10 mouse cellular contexts compared by ENCODE assay signal in the genomic region with DNA sequence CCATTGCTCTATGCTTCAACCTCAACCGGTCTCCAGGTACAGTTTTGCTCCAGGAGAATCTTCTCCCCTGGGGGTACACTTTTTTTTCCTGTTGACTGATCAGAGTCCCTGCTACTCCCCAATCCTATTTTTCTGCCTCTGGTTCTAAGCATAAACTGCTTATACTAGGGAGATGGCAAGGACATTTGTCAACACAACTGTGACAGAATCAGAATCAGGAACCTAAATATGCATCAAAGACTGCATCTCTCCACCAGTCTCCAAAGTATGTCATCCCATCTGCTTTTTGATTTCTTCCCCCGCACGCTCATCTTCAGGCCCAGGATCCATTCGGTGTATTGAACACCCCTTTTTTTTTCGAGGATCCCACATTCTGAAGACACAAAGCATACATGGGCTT. TPM values are rescaled to one million over a fixed set of nuclear protein-coding genes. Genes with fewer than 3 reads are reported as not detected.
DNase-seq lines count a peak whose midpoint lies in the region; ATAC-seq and TF ChIP-seq lines count a peak whose summit lies in the region.
"Had no signal": no experiment of that assay in that cellular context is flagged by ENCODE, and none has a peak within 500 bp of the region (broad histone marks: within the 10 kb centered on the region; RNA-seq: fewer than 3 reads in every experiment).

No protein-coding gene starts in this region.

- peaks cover 20% of the 10 kb centered on the region for H3K4me1 ChIP-seq in E14TG2a.4 (replicated peaks; ENCODE audit: low read depth, low read length)
- H3K4me1 ChIP-seq in hindbrain, embryonic 10.5 days (replicated peaks) = peaks cover 31% of the 10 kb centered on the region
- peaks cover 20% of the 10 kb centered on the region for H3K4me1 ChIP-seq in midbrain, embryonic 12.5 days

- H3K4me2 ChIP-seq in midbrain, embryonic 12.5 days (replicated peaks) = peak overlapping the region; percentile 95

- no peak for DNase-seq in frontal cortex, postnatal 10 days (ENCODE audit: low spot score in 2 of 2)
- DNase-seq in hindbrain, embryonic 10.5 days (ENCODE audit: low spot score) = no peak
- no peak for DNase-seq in lung, postnatal 36 days
- DNase-seq in adrenal gland, postnatal 36 days = no peak
- no peak for DNase-seq in B cell, adult 2 months
- DNase-seq: kidney, adult 18-20 months had no signal

- no peaks in the 10 kb centered on the region for H3K36me3 ChIP-seq in E14TG2a.4 (ENCODE audit: insufficient read depth, low read length)
- no peaks in the 10 kb centered on the region for H3K36me3 ChIP-seq in hindbrain, embryonic 10.5 days
- H3K36me3 ChIP-seq in midbrain, embryonic 12.5 days = no peaks in the 10 kb centered on the region
- H3K36me3 ChIP-seq: heart, embryonic 15.5 days had no signal

- 37% methylated on average over 5 of the region's 5 CpGs for WGBS in hindbrain, embryonic 10.5 days
- 48% methylated on average over 5 of the region's 5 CpGs for WGBS in midbrain, embryonic 12.5 days

- peaks cover 13% of the 10 kb centered on the region for H3K9me3 ChIP-seq in E14TG2a.4 (ENCODE audit: low read length)
- H3K9me3 ChIP-seq in hindbrain, embryonic 10.5 days = no peaks in the 10 kb centered on the region
- no peaks in the 10 kb centered on the region for H3K9me3 ChIP-seq in midbrain, embryonic 12.5 days
- H3K9me3 ChIP-seq: heart, embryonic 15.5 days had no signal

- H3K4me3 ChIP-seq in E14TG2a.4 (replicated peaks; ENCODE audit: low read length) = 0 out of 2 replicates have a peak overlapping the region, but pooled peaks have one; percentile 84
- peak overlapping the region; percentile 62; the same call in 1 of the 2 replicates for H3K4me3 ChIP-seq in hindbrain, embryonic 10.5 days
- no peak overlapping the region for H3K4me3 ChIP-seq in midbrain, embryonic 12.5 days

- no peak for TF ChIP-seq CTCF in E14TG2a.4 (conservative IDR thresholded peaks at IDR 0.05; ENCODE audit: low read length)

- H3K27me3 ChIP-seq in E14TG2a.4 (ENCODE audit: insufficient read depth, low read length) = peaks cover 34% of the 10 kb centered on the region
- H3K27me3 ChIP-seq in hindbrain, embryonic 10.5 days (ENCODE audit: insufficient read depth, poor library complexity, severe bottlenecking) = peaks cover 52% of the 10 kb centered on the region
- H3K27me3 ChIP-seq in midbrain, embryonic 12.5 days = peaks cover 46% of the 10 kb centered on the region

- no peak overlapping the region for H3K9ac ChIP-seq in midbrain, embryonic 12.5 days (replicated peaks)

- peak; percentile 22 for ATAC-seq in frontal cortex, adult (ENCODE audit: low TSS enrichment)
- no peak for ATAC-seq in midbrain, embryonic 12.5 days (ENCODE audit: low FRiP score, low read depth)

- no peak overlapping the region for H3K27ac ChIP-seq in hindbrain, embryonic 10.5 days
- no peak overlapping the region for H3K27ac ChIP-seq in midbrain, embryonic 12.5 days (replicated peaks)
- H3K27ac ChIP-seq: heart, embryonic 15.5 days had no signal

RNA-seq across cellular contexts. Expression of a gene that starts 0.5 kb away (rescaled TPM):
- 1.2 and 3.2 TPM in 2 replicates for polyA plus RNA-seq in hindbrain, embryonic 10.5 days (2016; fragmentation: Nextera tagmentation; extraction: Ambion mirVana)
- 6.4 and 6.7 TPM in 2 replicates for polyA plus RNA-seq in midbrain, embryonic 12.5 days (2016; fragmentation: Nextera tagmentation; extraction: Ambion mirVana)
- total RNA-seq in adrenal gland, postnatal 36 days (2021) = not detected
